Mouse (Mus musculus): ENCODE results near the gene Mgat4c.
"Not testable (repeated sequence)": the region's sequence is repeated elsewhere in the genome, so short reads cannot be mapped to it uniquely, and the experiment has no call there.

Mgat4c gene

GRCm38 (mm10) chr10:102155853-102156252 is 474.6 kb downstream of the Mgat4c start:
- DNase-seq = no peak

GRCm38 (mm10) chr10:102158809-102159208 is 477.5 kb downstream of the Mgat4c start:
- no peak for DNase-seq

- DNase-seq = no peak
These were observed 503.4 kb downstream of the Mgat4c start for GRCm38 (mm10) chr10:102184726-102185125.

GRCm38 (mm10) chr10:102191646-102192045 is 510.4 kb downstream of the Mgat4c start:
- no peak for DNase-seq

- DNase-seq = no peak
These were observed 515.6 kb downstream of the Mgat4c start for GRCm38 (mm10) chr10:102196850-102197249.

- DNase-seq = no peak
These were observed 557.4 kb downstream of the Mgat4c start for GRCm38 (mm10) chr10:102238558-102239211.

GRCm38 (mm10) chr10:102243897-102244296 is 562.6 kb downstream of the Mgat4c start:
- DNase-seq = no peak

GRCm38 (mm10) chr10:102244601-102245000 is 563.3 kb downstream of the Mgat4c start:
- no peak for DNase-seq

DNA sequence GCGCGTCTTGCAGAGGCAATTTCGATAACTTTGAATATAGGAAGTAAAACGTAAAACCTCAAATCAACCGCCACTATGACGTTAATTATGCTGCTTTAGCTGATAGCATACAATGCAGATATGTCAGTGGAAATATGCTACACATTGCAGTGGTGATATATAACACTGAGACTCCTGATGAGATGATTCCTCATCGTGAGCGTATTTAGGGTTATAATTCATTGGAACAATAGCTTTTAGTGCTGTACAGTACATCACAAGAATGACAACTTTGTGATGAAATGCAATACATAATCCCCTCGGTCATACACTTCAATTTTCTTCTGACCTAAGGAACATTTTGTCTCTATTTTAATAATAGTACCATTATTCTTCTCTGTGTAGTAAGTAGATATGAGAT is 564.0 kb downstream of the Mgat4c start:
- no peak for DNase-seq

- no peak for DNase-seq
These were observed 627.7 kb downstream of the Mgat4c start for GRCm38 (mm10) chr10:102308892-102309479.

GRCm38 (mm10) chr10:102365685-102366381 is 684.5 kb downstream of the Mgat4c start:
- DNase-seq = no peak

- DNase-seq = no peak
These were observed 689.3 kb downstream of the Mgat4c start for GRCm38 (mm10) chr10:102370576-102370975.

GRCm38 (mm10) chr10:102372111-102372510 is 690.8 kb downstream of the Mgat4c start:
- DNase-seq = no peak

- DNase-seq = no peak
These were observed 692.8 kb downstream of the Mgat4c start for GRCm38 (mm10) chr10:102374061-102374460.

DNA sequence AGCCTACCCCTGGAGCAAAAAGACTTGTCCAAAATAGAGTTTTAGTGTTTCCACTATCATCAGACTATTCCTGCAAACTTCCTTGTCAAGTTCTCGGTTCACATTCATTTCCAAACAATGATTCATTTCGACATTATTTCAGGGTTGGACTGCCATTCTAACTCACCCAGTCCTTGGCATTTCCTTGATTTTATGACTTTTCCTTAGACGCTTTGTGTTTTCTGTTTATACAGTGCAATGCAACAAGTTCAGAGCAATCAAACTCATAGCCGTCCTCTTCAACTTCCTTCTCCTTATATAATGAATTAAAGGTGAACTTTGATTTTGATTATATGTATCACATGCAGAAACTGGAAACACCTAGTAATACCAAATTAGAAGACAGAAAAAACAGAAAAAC is 696.1 kb downstream of the Mgat4c start:
- DNase-seq = no peak

GRCm38 (mm10) chr10:102389223-102389622 is 707.9 kb downstream of the Mgat4c start:
- DNase-seq = no peak

GRCm38 (mm10) chr10:102417654-102418272 is 736.5 kb downstream of the Mgat4c start:
- no peak for DNase-seq

DNA sequence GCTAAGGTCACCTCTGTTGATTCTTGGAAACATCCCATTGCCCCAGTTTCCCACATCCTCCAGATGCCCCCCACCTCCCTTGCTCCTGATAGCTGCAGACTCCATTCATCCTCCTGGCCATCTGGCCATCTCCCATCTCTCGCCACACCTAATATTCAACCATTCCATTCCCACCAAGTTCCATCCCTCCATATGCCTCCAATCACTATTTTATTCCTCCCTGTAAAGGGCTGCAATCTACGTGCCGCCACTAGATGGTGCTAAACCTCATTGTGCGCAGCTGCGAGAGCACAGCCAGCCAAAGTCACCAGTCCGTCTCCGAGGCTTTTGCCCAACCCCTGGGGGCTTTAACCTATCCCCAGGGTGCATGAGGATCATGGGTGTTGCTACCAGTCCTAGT is 753.8 kb downstream of the Mgat4c start:
- peak; percentile 55 for DNase-seq

DNA sequence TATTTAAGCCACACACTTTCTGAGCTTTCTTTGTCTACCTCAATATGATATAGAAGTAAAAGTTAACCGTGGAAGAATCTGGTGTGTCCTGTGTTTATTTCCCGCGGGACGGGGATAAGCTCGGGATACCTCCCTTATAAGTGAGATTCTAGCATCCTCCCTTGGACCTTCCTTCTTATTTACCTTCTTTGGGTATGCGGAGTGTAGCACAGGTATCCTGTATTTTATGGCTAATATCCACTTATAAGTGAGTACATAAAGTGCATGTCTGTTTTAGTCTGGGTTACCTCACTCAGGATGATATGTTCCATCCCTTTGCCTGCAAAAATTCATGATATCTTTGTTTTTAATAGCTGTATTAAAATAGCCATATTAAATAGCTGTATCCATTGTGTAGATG is 754.2 kb downstream of the Mgat4c start:
- not testable (repeated sequence) for DNase-seq

All from right cerebral cortex, postnatal 4 days (tissue).